Mouse (Mus musculus): ENCODE data around the gene Ppp1r14c. TPM values are rescaled to one million over a fixed set of nuclear protein-coding genes. Genes with fewer than 3 reads are reported as not detected.

Ppp1r14c gene
- polyA plus RNA-seq (2012; rRNA removed), result 0.42 and 0.73 TPM in 2 replicates

GRCm38 (mm10) chr10:3366036-3366869 is at the start of gene Ppp1r14c:
Gene Ppp1r14c, plus strand, starts transcription at chr10:3366057.

Other genes starting within 250 kb of the Ppp1r14c start
- 0.52 and 1.4 TPM in 2 replicates for gene H60c, start 98.3 kb upstream of the Ppp1r14c start, polyA plus RNA-seq (2012; rRNA removed)
- gene Iyd, start 174.2 kb downstream of the Ppp1r14c start, polyA plus RNA-seq (2012; rRNA removed), result 12.7 and 14.2 TPM in 2 replicates